In the genomic region with DNA sequence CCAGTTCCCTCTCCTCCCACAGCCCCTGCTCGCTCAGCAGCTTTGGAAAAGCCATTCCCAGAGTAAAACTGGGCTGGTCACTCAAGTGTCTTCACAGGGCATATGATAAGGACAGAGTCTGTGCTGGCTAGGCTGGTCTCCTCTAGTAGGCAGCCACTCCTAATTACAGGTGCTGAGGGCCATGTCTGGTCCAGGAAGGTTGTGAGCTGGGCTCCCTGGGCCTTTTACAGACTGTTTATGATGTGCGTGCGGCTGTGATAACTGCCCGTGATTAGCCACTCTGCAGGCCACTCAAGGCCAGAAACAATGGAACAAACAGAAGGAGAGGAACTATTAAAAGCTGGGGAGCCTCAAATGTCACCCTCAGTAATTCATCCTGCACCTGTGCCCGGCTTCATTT, we compare ENCODE assay signal across 32 mouse cellular contexts.
"Had no signal": no experiment of that assay in that cellular context is flagged by ENCODE, and none has a peak within 500 bp of the region (broad histone marks: within the 10 kb centered on the region; RNA-seq: fewer than 3 reads in every experiment).

No protein-coding gene starts in this region.

- H3K4me2 ChIP-seq: heart, embryonic 11.5 days; heart, embryonic 12.5 days; heart, embryonic 13.5 days; heart, embryonic 15.5 days; hindbrain, embryonic 12.5 days; hindbrain, embryonic 13.5 days; hindbrain, embryonic 14.5 days; hindbrain, embryonic 15.5 days; kidney, embryonic 15.5 days had no signal

- H3K4me3 ChIP-seq: heart, embryonic 12.5 days; heart, embryonic 13.5 days; heart, embryonic 15.5 days; hindbrain, embryonic 10.5 days; hindbrain, embryonic 12.5 days; hindbrain, embryonic 13.5 days; hindbrain, embryonic 15.5 days; kidney, embryonic 15.5 days; layer of hippocampus, adult 2 months; left cerebral cortex, adult 2 months had no signal

- ATAC-seq: hindbrain, embryonic 16.5 days; hindbrain, postnatal 0 days; inflammation-experienced regulatory T-cells, adult 6 months had no signal

- H3K36me3 ChIP-seq: heart, embryonic 12.5 days; heart, embryonic 13.5 days; heart, embryonic 15.5 days; hindbrain, embryonic 10.5 days; hindbrain, embryonic 12.5 days; hindbrain, embryonic 13.5 days; hindbrain, embryonic 15.5 days; kidney, embryonic 15.5 days had no signal

- DNase-seq: heart, postnatal 10 days; heart, postnatal 14 days; heart, postnatal 36 days; heart, postnatal 4 days; kidney, adult 11 months; kidney, adult 18-20 months; kidney, adult 2 months; kidney, adult 8-10 months; kidney, adult 9 months; kidney, postnatal 10 days; kidney, postnatal 14 days; kidney, postnatal 25 days; kidney, postnatal 36 days; kidney, postnatal 4 days; layer of hippocampus, adult 9-11 months; layer of hippocampus, postnatal 36 days had no signal

- H3K27me3 ChIP-seq: heart, embryonic 13.5 days; heart, embryonic 15.5 days; hindbrain, embryonic 12.5 days; hindbrain, embryonic 13.5 days; hindbrain, embryonic 15.5 days; kidney, embryonic 15.5 days had no signal

- H3K9ac ChIP-seq: heart, embryonic 12.5 days; heart, embryonic 13.5 days; heart, embryonic 15.5 days; hindbrain, embryonic 12.5 days; hindbrain, embryonic 13.5 days; hindbrain, embryonic 14.5 days; hindbrain, embryonic 15.5 days; kidney, embryonic 15.5 days had no signal

- H3K27ac ChIP-seq: heart, embryonic 13.5 days; heart, embryonic 15.5 days; hindbrain, embryonic 10.5 days; hindbrain, embryonic 12.5 days; hindbrain, embryonic 13.5 days; hindbrain, embryonic 14.5 days; hindbrain, embryonic 15.5 days; hindbrain, postnatal 0 days; kidney, embryonic 15.5 days; kidney, postnatal 0 days; layer of hippocampus, adult 2 months; left cerebral cortex, adult 2 months had no signal

- H3K9me3 ChIP-seq: heart, embryonic 12.5 days; heart, embryonic 13.5 days; heart, embryonic 15.5 days; hindbrain, embryonic 10.5 days; hindbrain, embryonic 12.5 days; hindbrain, embryonic 13.5 days; hindbrain, embryonic 15.5 days; kidney, embryonic 15.5 days had no signal

- H3K4me1 ChIP-seq: hindbrain, embryonic 13.5 days; hindbrain, embryonic 15.5 days had no signal
